Mouse (Mus musculus): Measurements from ENCODE around the gene Ttc3. TPM values are rescaled to one million over a fixed set of nuclear protein-coding genes. Genes with fewer than 3 reads are reported as not detected.

Gene Ttc3
- polyA plus RNA-seq, 1 experiment from 2014 or later, result 229 TPM

GRCm38 (mm10) chr16:94399141-94399540 lies 28.7 kb downstream of the Ttc3 start:
- no peak overlapping the region for H3K9ac ChIP-seq (ENCODE audit: low read length)
- H3K4me2 ChIP-seq (ENCODE audit: low read length), result no peak overlapping the region
- no peaks in the 10 kb centered on the region for H3K9me3 ChIP-seq (ENCODE audit: control insufficient read depth, low read length)
- H3K27me3 ChIP-seq (replicated peaks; ENCODE audit: control insufficient read depth, insufficient read depth, low read length), result no peaks in the 10 kb centered on the region
- no peak overlapping the region for H3K27ac ChIP-seq (ENCODE audit: low read depth)
- WGBS, result 83% methylated on average over 2 of the region's 2 CpGs
- H3K36me3 ChIP-seq (ENCODE audit: control insufficient read depth, insufficient read depth, low read length), result peaks cover 31% of the 10 kb centered on the region
- H3K4me1 ChIP-seq (replicated peaks; ENCODE audit: control insufficient read depth, insufficient read depth, low read length), result peaks cover 2% of the 10 kb centered on the region
- DNase-seq (ENCODE audit: low spot score) (no peak), ATAC-seq (replicated peaks; ENCODE audit: low FRiP score, low TSS enrichment, low read depth) (no peak)
- no peak overlapping the region for H3K4me3 ChIP-seq (ENCODE audit: low read depth, low read length)

- DNase-seq (ENCODE audit: low spot score) (no peak), ATAC-seq (replicated peaks; ENCODE audit: low FRiP score, low TSS enrichment, low read depth) (no peak)
- Histone ChIP-seq H3K4me3 (ENCODE audit: low read depth, low read length) (no peak overlapping the region), H3K4me1 (replicated peaks; ENCODE audit: control insufficient read depth, insufficient read depth, low read length) (peaks cover 2% of the 10 kb centered on the region), H3K36me3 (ENCODE audit: control insufficient read depth, insufficient read depth, low read length) (peaks cover 31% of the 10 kb centered on the region), H3K9ac (ENCODE audit: low read length) (no peak overlapping the region), H3K4me2 (ENCODE audit: low read length) (no peak overlapping the region), H3K9me3 (ENCODE audit: control insufficient read depth, low read length) (no peaks in the 10 kb centered on the region), H3K27ac (ENCODE audit: low read depth) (no peak overlapping the region), H3K27me3 (replicated peaks; ENCODE audit: control insufficient read depth, insufficient read depth, low read length) (no peaks in the 10 kb centered on the region)
- WGBS, result 22% methylated on average over 2 of the region's 2 CpGs
Observed at GRCm38 (mm10) chr16:94401636-94402035, 31.2 kb downstream of the Ttc3 start.

DNA sequence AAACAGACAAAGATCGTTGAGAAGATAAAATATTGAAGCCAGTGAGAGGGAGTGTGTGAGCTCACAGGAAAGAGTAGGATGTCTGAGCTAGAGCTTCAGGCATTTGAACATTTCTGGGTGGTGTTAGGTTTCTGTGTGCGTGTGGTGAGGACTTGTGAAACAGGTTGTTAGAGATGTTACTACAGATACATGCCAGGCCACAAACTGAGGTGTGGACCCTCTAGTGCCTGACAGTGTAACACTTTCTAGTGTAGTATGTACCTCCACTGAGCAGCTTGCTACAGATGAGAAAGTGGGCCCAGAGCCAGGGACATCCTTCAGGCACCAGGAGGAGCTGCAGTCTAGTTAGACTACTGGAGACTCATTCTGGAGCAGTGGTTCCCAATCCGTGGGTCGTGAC lies 31.8 kb downstream of the Ttc3 start:
- DNase-seq (ENCODE audit: low spot score) (no peak), ATAC-seq (replicated peaks; ENCODE audit: low FRiP score, low TSS enrichment, low read depth) (no peak)
- Histone ChIP-seq H3K36me3 (ENCODE audit: control insufficient read depth, insufficient read depth, low read length) (peaks cover 34% of the 10 kb centered on the region), H3K4me1 (replicated peaks; ENCODE audit: control insufficient read depth, insufficient read depth, low read length) (peaks cover 2% of the 10 kb centered on the region), H3K4me2 (ENCODE audit: low read length) (no peak overlapping the region), H3K9ac (ENCODE audit: low read length) (no peak overlapping the region), H3K27me3 (replicated peaks; ENCODE audit: control insufficient read depth, insufficient read depth, low read length) (no peaks in the 10 kb centered on the region), H3K9me3 (ENCODE audit: control insufficient read depth, low read length) (no peaks in the 10 kb centered on the region), H3K27ac (ENCODE audit: low read depth) (no peak overlapping the region), H3K4me3 (ENCODE audit: low read depth, low read length) (no peak overlapping the region)
- 61% methylated on average over 4 of the region's 4 CpGs for WGBS

- no peaks in the 10 kb centered on the region for H3K9me3 ChIP-seq (ENCODE audit: control insufficient read depth, low read length)
- no peak overlapping the region for H3K9ac ChIP-seq (ENCODE audit: low read length)
- no peak overlapping the region for H3K27ac ChIP-seq (ENCODE audit: low read depth)
- H3K4me2 ChIP-seq (ENCODE audit: low read length), result no peak overlapping the region
- H3K4me1 ChIP-seq (replicated peaks; ENCODE audit: control insufficient read depth, insufficient read depth, low read length), result no peaks in the 10 kb centered on the region
- peaks cover 83% of the 10 kb centered on the region for H3K36me3 ChIP-seq (ENCODE audit: control insufficient read depth, insufficient read depth, low read length)
- no peaks in the 10 kb centered on the region for H3K27me3 ChIP-seq (replicated peaks; ENCODE audit: control insufficient read depth, insufficient read depth, low read length)
- H3K4me3 ChIP-seq (ENCODE audit: low read depth, low read length), result no peak overlapping the region
- DNase-seq (ENCODE audit: low spot score) (no peak), ATAC-seq (replicated peaks; ENCODE audit: low FRiP score, low TSS enrichment, low read depth) (no peak)
- WGBS, result 77% methylated on average over 3 of the region's 3 CpGs
Observed at GRCm38 (mm10) chr16:94411287-94411686, 40.9 kb downstream of the Ttc3 start.

DNA sequence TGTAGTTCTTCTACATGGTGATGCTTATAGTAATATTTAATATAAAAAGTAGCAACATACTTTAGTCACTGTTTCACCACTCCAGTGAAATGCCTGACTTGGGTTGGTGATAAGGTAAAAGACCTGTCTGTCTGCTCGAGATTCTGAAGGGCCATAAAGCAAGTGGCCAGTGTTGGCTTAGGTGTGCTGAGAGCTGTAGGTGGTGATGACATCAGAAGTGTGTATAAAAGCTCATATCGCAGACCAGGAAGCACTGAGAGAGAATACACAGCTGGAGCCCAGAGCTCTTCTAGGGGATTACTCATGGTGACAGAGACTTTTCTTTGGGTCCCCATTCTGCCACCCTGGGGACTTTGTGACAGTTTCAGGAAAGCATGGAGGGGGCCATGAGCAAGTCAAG lies 41.8 kb downstream of the Ttc3 start:
- 77% methylated on average over 2 of the region's 2 CpGs for WGBS
- Histone ChIP-seq H3K36me3 (ENCODE audit: control insufficient read depth, insufficient read depth, low read length) (peaks cover 80% of the 10 kb centered on the region), H3K4me2 (ENCODE audit: low read length) (no peak overlapping the region), H3K9me3 (ENCODE audit: control insufficient read depth, low read length) (no peaks in the 10 kb centered on the region), H3K27me3 (replicated peaks; ENCODE audit: control insufficient read depth, insufficient read depth, low read length) (no peaks in the 10 kb centered on the region), H3K4me3 (ENCODE audit: low read depth, low read length) (no peak overlapping the region), H3K4me1 (replicated peaks; ENCODE audit: control insufficient read depth, insufficient read depth, low read length) (no peaks in the 10 kb centered on the region), H3K27ac (ENCODE audit: low read depth) (no peak overlapping the region; the same call in 1 of the 2 replicates), H3K9ac (ENCODE audit: low read length) (no peak overlapping the region)
- DNase-seq (ENCODE audit: low spot score), result no peak
- 0 out of 2 replicates have a peak, but pooled peaks have one; percentile 36 for ATAC-seq (replicated peaks; ENCODE audit: low FRiP score, low TSS enrichment, low read depth)

GRCm38 (mm10) chr16:94412760-94413159 lies 42.3 kb downstream of the Ttc3 start:
- H3K4me1 ChIP-seq (replicated peaks; ENCODE audit: control insufficient read depth, insufficient read depth, low read length), result no peaks in the 10 kb centered on the region
- DNase-seq (ENCODE audit: low spot score) (no peak), ATAC-seq (replicated peaks; ENCODE audit: low FRiP score, low TSS enrichment, low read depth) (0 out of 2 replicates have a peak, but pooled peaks have one; percentile 40)
- no peak overlapping the region for H3K4me3 ChIP-seq (ENCODE audit: low read depth, low read length)
- no peaks in the 10 kb centered on the region for H3K9me3 ChIP-seq (ENCODE audit: control insufficient read depth, low read length)
- no peak overlapping the region for H3K9ac ChIP-seq (ENCODE audit: low read length)
- peaks cover 80% of the 10 kb centered on the region for H3K36me3 ChIP-seq (ENCODE audit: control insufficient read depth, insufficient read depth, low read length)
- no peaks in the 10 kb centered on the region for H3K27me3 ChIP-seq (replicated peaks; ENCODE audit: control insufficient read depth, insufficient read depth, low read length)
- no peak overlapping the region for H3K27ac ChIP-seq (ENCODE audit: low read depth)
- WGBS, result 90% methylated on average over 4 of the region's 4 CpGs
- H3K4me2 ChIP-seq (ENCODE audit: low read length), result no peak overlapping the region

DNA sequence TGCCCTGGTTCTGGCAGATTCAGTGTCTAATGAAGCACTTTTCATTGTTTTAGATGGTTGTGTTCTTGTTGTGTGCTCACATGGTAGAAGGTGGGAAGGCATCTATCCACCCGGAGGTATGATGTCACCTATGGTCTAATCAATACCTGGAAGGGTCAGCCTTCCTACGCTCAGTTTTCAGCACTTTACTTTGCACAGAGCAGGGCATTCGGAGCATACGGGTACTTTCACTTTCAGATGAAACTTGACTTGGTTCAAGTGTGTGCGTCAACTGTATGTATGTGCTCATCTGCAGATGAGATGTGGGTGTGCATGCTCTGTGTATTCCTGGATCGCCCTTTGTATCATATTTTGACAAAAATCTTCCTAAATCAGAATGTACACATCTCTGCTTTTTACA lies 43.7 kb downstream of the Ttc3 start:
- no peaks in the 10 kb centered on the region for H3K9me3 ChIP-seq (ENCODE audit: control insufficient read depth, low read length)
- no peak overlapping the region for H3K4me2 ChIP-seq (ENCODE audit: low read length)
- no peaks in the 10 kb centered on the region for H3K4me1 ChIP-seq (replicated peaks; ENCODE audit: control insufficient read depth, insufficient read depth, low read length)
- no peak for ATAC-seq (replicated peaks; ENCODE audit: low FRiP score, low TSS enrichment, low read depth)
- H3K27me3 ChIP-seq (replicated peaks; ENCODE audit: control insufficient read depth, insufficient read depth, low read length), result no peaks in the 10 kb centered on the region
- H3K27ac ChIP-seq (ENCODE audit: low read depth), result no peak overlapping the region
- WGBS, result 92% methylated on average over 6 of the region's 6 CpGs
- H3K9ac ChIP-seq (ENCODE audit: low read length), result no peak overlapping the region
- H3K4me3 ChIP-seq (ENCODE audit: low read depth, low read length), result no peak overlapping the region
- H3K36me3 ChIP-seq (ENCODE audit: control insufficient read depth, insufficient read depth, low read length), result peaks cover 82% of the 10 kb centered on the region
- DNase-seq (ENCODE audit: low spot score), result no peak

DNA sequence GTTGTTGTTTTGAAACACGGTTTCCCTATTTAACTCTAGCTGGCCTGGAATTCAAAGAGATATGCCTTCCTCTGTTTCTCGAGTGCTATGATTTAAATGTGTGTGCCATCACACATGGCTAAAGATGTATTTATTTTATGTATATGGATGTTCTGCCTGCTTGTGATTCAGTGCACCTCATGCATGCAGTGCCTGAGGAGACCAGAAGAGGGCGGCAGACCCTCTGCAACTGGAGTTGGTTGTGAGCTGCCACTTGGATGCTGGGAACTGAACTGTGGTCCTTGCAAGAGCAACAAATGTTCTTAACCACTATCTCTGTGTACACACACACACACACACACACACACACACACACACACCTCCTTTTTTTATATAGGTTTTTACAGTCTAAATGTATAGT lies 50.1 kb downstream of the Ttc3 start:
- Histone ChIP-seq H3K27ac (ENCODE audit: low read depth) (no peak overlapping the region), H3K9ac (ENCODE audit: low read length) (no peak overlapping the region), H3K4me3 (ENCODE audit: low read depth, low read length) (no peak overlapping the region), H3K36me3 (ENCODE audit: control insufficient read depth, insufficient read depth, low read length) (peaks cover 90% of the 10 kb centered on the region), H3K27me3 (replicated peaks; ENCODE audit: control insufficient read depth, insufficient read depth, low read length) (no peaks in the 10 kb centered on the region), H3K4me2 (ENCODE audit: low read length) (no peak overlapping the region), H3K9me3 (ENCODE audit: control insufficient read depth, low read length) (peaks cover 6% of the 10 kb centered on the region; the same call in 1 of the 2 replicates), H3K4me1 (replicated peaks; ENCODE audit: control insufficient read depth, insufficient read depth, low read length) (no peaks in the 10 kb centered on the region)
- 96% methylated on average over 3 of the region's 3 CpGs for WGBS
- DNase-seq (ENCODE audit: low spot score), result no peak
- no peak for ATAC-seq (replicated peaks; ENCODE audit: low FRiP score, low TSS enrichment, low read depth)

GRCm38 (mm10) chr16:94428948-94429347 lies 58.5 kb downstream of the Ttc3 start:
- Histone ChIP-seq H3K4me2 (ENCODE audit: low read length) (no peak overlapping the region), H3K4me3 (ENCODE audit: low read depth, low read length) (no peak overlapping the region), H3K9me3 (ENCODE audit: control insufficient read depth, low read length) (no peaks in the 10 kb centered on the region), H3K36me3 (ENCODE audit: control insufficient read depth, insufficient read depth, low read length) (peaks cover 92% of the 10 kb centered on the region), H3K27me3 (replicated peaks; ENCODE audit: control insufficient read depth, insufficient read depth, low read length) (no peaks in the 10 kb centered on the region), H3K4me1 (replicated peaks; ENCODE audit: control insufficient read depth, insufficient read depth, low read length) (no peaks in the 10 kb centered on the region), H3K27ac (ENCODE audit: low read depth) (no peak overlapping the region), H3K9ac (ENCODE audit: low read length) (no peak overlapping the region)
- 96% methylated on average over 4 of the region's 4 CpGs for WGBS
- ATAC-seq (replicated peaks; ENCODE audit: low FRiP score, low TSS enrichment, low read depth) (no peak), DNase-seq (ENCODE audit: low spot score) (no peak)
